Mouse (Mus musculus) erythroblast, embryonic 14.5 days (primary cell): ENCODE results near the gene 1700011L22Rik. TPM values are rescaled to one million over a fixed set of nuclear protein-coding genes. Genes with fewer than 3 reads are reported as not detected.

Experiments used
- H3K27me3 ChIP-seq: 2 replicates; pipeline ENCODE4 v1.6.1; 2012; ENCODE audit warnings: inconsistent platforms; ENCODE audit not compliant: control insufficient read depth
- H3K36me3 ChIP-seq: 2 replicates; pipeline ENCODE4 v1.6.1; 2012; ENCODE audit warnings: mild to moderate bottlenecking, inconsistent platforms; ENCODE audit not compliant: control insufficient read depth
- H3K4me1 ChIP-seq: 2 replicates; pipeline ENCODE4 v1.6.1; 2012; ENCODE audit warnings: inconsistent platforms; ENCODE audit not compliant: control insufficient read depth
- H3K4me3 ChIP-seq: replicated peaks from 2 replicates; pipeline ENCODE3; 2012; ENCODE audit warnings: moderate library complexity, mild to moderate bottlenecking, inconsistent platforms
- H3K9me3 ChIP-seq: 2 replicates; pipeline ENCODE4 v1.6.1; 2012; ENCODE audit warnings: low read length, inconsistent platforms, mixed read lengths; ENCODE audit not compliant: control insufficient read depth
- GATA1 ChIP-seq: IDR thresholded peaks from 2 replicates; pipeline ENCODE4 v1.6.1; 2012; ENCODE audit warnings: low read length, inconsistent platforms, mixed read lengths
- TAL1 ChIP-seq: IDR thresholded peaks from 3 replicates; pipeline ENCODE4 v1.6.1; 2012; ENCODE audit warnings: low read length, inconsistent platforms, mixed read lengths
- polyA plus RNA-seq: library from polyadenylated mRNA; stranded (reverse); fragments of >175 nt; gene quantifications from 2 replicates; pipeline ENCODE4 v1.2.3, GENCODE M21; 2012

Gene 1700011L22Rik
- polyA plus RNA-seq, 1 experiment, result not detected

- no peaks in the 10 kb centered on the region for H3K4me1 ChIP-seq
- no peak overlapping the region for H3K4me3 ChIP-seq
- H3K36me3 ChIP-seq, result no peaks in the 10 kb centered on the region
- no peaks in the 10 kb centered on the region for H3K9me3 ChIP-seq
- TF ChIP-seq TAL1 (no peak), GATA1 (no peak)
- H3K27me3 ChIP-seq, result no peaks in the 10 kb centered on the region
These were observed 7.8 kb upstream of the 1700011L22Rik start for GRCm38 (mm10) chr8:79256076-79256705.

- H3K36me3 ChIP-seq, result no peaks in the 10 kb centered on the region
These were observed 5.4 kb upstream of the 1700011L22Rik start for GRCm38 (mm10) chr8:79253742-79254141.

GRCm38 (mm10) chr8:79243422-79243821, 4.9 kb downstream of the 1700011L22Rik start:
- Histone ChIP-seq H3K4me1 (no peaks in the 10 kb centered on the region), H3K4me3 (no peak overlapping the region), H3K36me3 (no peaks in the 10 kb centered on the region), H3K9me3 (no peaks in the 10 kb centered on the region), H3K27me3 (no peaks in the 10 kb centered on the region)
- no peak for TF ChIP-seq TAL1

More at GRCm38 (mm10) chr8:79253742-79254141, 5.4 kb upstream of the 1700011L22Rik start:
- Histone ChIP-seq H3K27me3 (no peaks in the 10 kb centered on the region), H3K4me3 (no peak overlapping the region), H3K9me3 (no peaks in the 10 kb centered on the region), H3K4me1 (no peaks in the 10 kb centered on the region)
- TF ChIP-seq TAL1, result no peak
- no peak for TF ChIP-seq GATA1

GRCm38 (mm10) chr8:79239996-79240395, 8.4 kb downstream of the 1700011L22Rik start:
- Histone ChIP-seq H3K36me3 (no peaks in the 10 kb centered on the region), H3K9me3 (no peaks in the 10 kb centered on the region), H3K4me3 (no peak overlapping the region), H3K27me3 (no peaks in the 10 kb centered on the region), H3K4me1 (no peaks in the 10 kb centered on the region)
- TF ChIP-seq TAL1 (no peak), GATA1 (no peak)

- no peak overlapping the region for H3K4me3 ChIP-seq
- no peaks in the 10 kb centered on the region for H3K4me1 ChIP-seq
These were observed 9.1 kb downstream of the 1700011L22Rik start for GRCm38 (mm10) chr8:79239320-79239719.

GRCm38 (mm10) chr8:79229266-79229888, 19.0 kb downstream of the 1700011L22Rik start:
- Histone ChIP-seq H3K4me3 (no peak overlapping the region), H3K9me3 (no peaks in the 10 kb centered on the region; the same call in 1 of the 2 replicates), H3K4me1 (no peaks in the 10 kb centered on the region), H3K27me3 (no peaks in the 10 kb centered on the region), H3K36me3 (no peaks in the 10 kb centered on the region)
- TF ChIP-seq TAL1 (no peak), GATA1 (no peak)

More at GRCm38 (mm10) chr8:79239320-79239719, 9.1 kb downstream of the 1700011L22Rik start:
- TF ChIP-seq TAL1 (no peak), GATA1 (no peak)
- no peaks in the 10 kb centered on the region for H3K36me3 ChIP-seq
- H3K27me3 ChIP-seq, result no peaks in the 10 kb centered on the region
- no peaks in the 10 kb centered on the region for H3K9me3 ChIP-seq

- Histone ChIP-seq H3K4me1 (no peaks in the 10 kb centered on the region), H3K27me3 (no peaks in the 10 kb centered on the region), H3K36me3 (no peaks in the 10 kb centered on the region), H3K9me3 (no peaks in the 10 kb centered on the region; the same call in 1 of the 2 replicates), H3K4me3 (no peak overlapping the region)
- no peak for TF ChIP-seq TAL1
- no peak for TF ChIP-seq GATA1
These were observed 20.5 kb downstream of the 1700011L22Rik start for GRCm38 (mm10) chr8:79227916-79228315.

GRCm38 (mm10) chr8:79227194-79227593, 21.2 kb downstream of the 1700011L22Rik start:
- TF ChIP-seq GATA1, result no peak
- no peak for TF ChIP-seq TAL1
- no peaks in the 10 kb centered on the region; the same call in 1 of the 2 replicates for H3K9me3 ChIP-seq

GRCm38 (mm10) chr8:79226046-79226445, 22.3 kb downstream of the 1700011L22Rik start:
- Histone ChIP-seq H3K36me3 (no peaks in the 10 kb centered on the region), H3K4me1 (no peaks in the 10 kb centered on the region), H3K27me3 (no peaks in the 10 kb centered on the region), H3K9me3 (no peaks in the 10 kb centered on the region), H3K4me3 (no peak overlapping the region)
- TF ChIP-seq TAL1, result no peak
- TF ChIP-seq GATA1, result no peak

More at GRCm38 (mm10) chr8:79227194-79227593, 21.2 kb downstream of the 1700011L22Rik start:
- Histone ChIP-seq H3K36me3 (no peaks in the 10 kb centered on the region), H3K4me3 (no peak overlapping the region), H3K27me3 (no peaks in the 10 kb centered on the region), H3K4me1 (no peaks in the 10 kb centered on the region)

GRCm38 (mm10) chr8:79225586-79225985, 22.8 kb downstream of the 1700011L22Rik start:
- TF ChIP-seq GATA1, result no peak
- TF ChIP-seq TAL1, result no peak
- H3K36me3 ChIP-seq, result no peaks in the 10 kb centered on the region
- H3K9me3 ChIP-seq, result no peaks in the 10 kb centered on the region
- no peaks in the 10 kb centered on the region for H3K27me3 ChIP-seq
- no peaks in the 10 kb centered on the region for H3K4me1 ChIP-seq
- H3K4me3 ChIP-seq, result no peak overlapping the region
